ENCODE assay signal across 10 mouse cellular contexts in genomic region chr13:13503695-13504386, GRCm38 (mm10).
A peak's percentile ranks its signal among the peaks of the same experiment; 100 is the strongest.
DNase-seq lines count a peak whose midpoint lies in the region; ATAC-seq and TF ChIP-seq lines count a peak whose summit lies in the region.
"Had no signal": no experiment of that assay in that cellular context is flagged by ENCODE, and none has a peak within 500 bp of the region (broad histone marks: within the 10 kb centered on the region; RNA-seq: fewer than 3 reads in every experiment).

No protein-coding gene starts in this region.

- no peak overlapping the region for H3K9ac ChIP-seq in lung, embryonic 14.5 days
- no peak overlapping the region for H3K9ac ChIP-seq in embryonic facial prominence, embryonic 15.5 days
- no peak overlapping the region for H3K9ac ChIP-seq in midbrain, postnatal 0 days (replicated peaks; ENCODE audit: low read length, poor library complexity, severe bottlenecking)
- H3K9ac ChIP-seq in neural tube, embryonic 15.5 days (replicated peaks): no peak overlapping the region

- H3K4me1 ChIP-seq in lung, embryonic 14.5 days (ENCODE audit: insufficient read depth): no peaks in the 10 kb centered on the region
- H3K4me1 ChIP-seq in embryonic facial prominence, embryonic 15.5 days: no peaks in the 10 kb centered on the region
- H3K4me1 ChIP-seq in midbrain, postnatal 0 days (ENCODE audit: insufficient read depth, low read length): no peaks in the 10 kb centered on the region
- H3K4me1 ChIP-seq in neural tube, embryonic 15.5 days: no peaks in the 10 kb centered on the region

- H3K27ac ChIP-seq in lung, embryonic 14.5 days (ENCODE audit: low read depth): peak overlapping the region; percentile 8
- peak overlapping the region; percentile 30 for H3K27ac ChIP-seq in embryonic facial prominence, embryonic 15.5 days (replicated peaks)
- no peak overlapping the region for H3K27ac ChIP-seq in midbrain, postnatal 0 days (ENCODE audit: low read depth, low read length)
- H3K27ac ChIP-seq in neural tube, embryonic 15.5 days (replicated peaks): no peak overlapping the region; the same call in 1 of the 2 replicates

- DNase-seq in lung, embryonic 14.5 days: peak; percentile 66
- no peak for DNase-seq in lung, postnatal 14 days
- peak; percentile 24 for DNase-seq in heart, postnatal 25 days (ENCODE audit: low spot score)
- DNase-seq in midbrain, postnatal 0 days (ENCODE audit: low spot score): peak; percentile 11
- no peak for DNase-seq in cerebellum, adult 11-12 months
- DNase-seq: cerebellum, adult 2 months; thymus, postnatal 25 days had no signal

- H3K36me3 ChIP-seq in lung, embryonic 14.5 days (ENCODE audit: insufficient read depth): peaks cover 67% of the 10 kb centered on the region
- H3K36me3 ChIP-seq in embryonic facial prominence, embryonic 15.5 days: peaks cover 20% of the 10 kb centered on the region
- no peaks in the 10 kb centered on the region for H3K36me3 ChIP-seq in midbrain, postnatal 0 days (ENCODE audit: insufficient read depth, low read length)
- no peaks in the 10 kb centered on the region for H3K36me3 ChIP-seq in neural tube, embryonic 15.5 days

- WGBS in lung, embryonic 14.5 days: 26% methylated on average over 4 of the region's 4 CpGs
- WGBS in embryonic facial prominence, embryonic 15.5 days: 42% methylated on average over 4 of the region's 4 CpGs
- WGBS in midbrain, postnatal 0 days: 48% methylated on average over 4 of the region's 4 CpGs
- 70% methylated on average over 4 of the region's 4 CpGs for WGBS in neural tube, embryonic 15.5 days

- no peaks in the 10 kb centered on the region for H3K9me3 ChIP-seq in lung, embryonic 14.5 days (ENCODE audit: low read depth, low read length)
- no peaks in the 10 kb centered on the region for H3K9me3 ChIP-seq in embryonic facial prominence, embryonic 15.5 days (replicated peaks)
- no peaks in the 10 kb centered on the region for H3K9me3 ChIP-seq in midbrain, postnatal 0 days (ENCODE audit: low read length)
- H3K9me3 ChIP-seq in neural tube, embryonic 15.5 days (replicated peaks): no peaks in the 10 kb centered on the region

- H3K27me3 ChIP-seq in lung, embryonic 14.5 days (ENCODE audit: insufficient read depth, low read length): no peaks in the 10 kb centered on the region
- H3K27me3 ChIP-seq in embryonic facial prominence, embryonic 15.5 days: no peaks in the 10 kb centered on the region
- H3K27me3 ChIP-seq in midbrain, postnatal 0 days (ENCODE audit: insufficient read depth, low read length): no peaks in the 10 kb centered on the region
- no peaks in the 10 kb centered on the region for H3K27me3 ChIP-seq in neural tube, embryonic 15.5 days (replicated peaks)

- ATAC-seq in lung, embryonic 14.5 days (ENCODE audit: insufficient read depth): peak; percentile 69; the same call in 1 of the 2 replicates
- ATAC-seq in embryonic facial prominence, embryonic 15.5 days (ENCODE audit: insufficient number of reproducible peaks, low FRiP score, low TSS enrichment, low read depth): no peak
- no peak for ATAC-seq in midbrain, postnatal 0 days (ENCODE audit: low FRiP score)
- no peak for ATAC-seq in neural tube, embryonic 15.5 days (ENCODE audit: low FRiP score)
- ATAC-seq: hindbrain, embryonic 16.5 days had no signal

- no peak overlapping the region for H3K4me2 ChIP-seq in lung, embryonic 14.5 days
- no peak overlapping the region for H3K4me2 ChIP-seq in embryonic facial prominence, embryonic 15.5 days (replicated peaks)
- H3K4me2 ChIP-seq in midbrain, postnatal 0 days (ENCODE audit: low read depth, low read length, poor library complexity, severe bottlenecking): no peak overlapping the region
- H3K4me2 ChIP-seq in neural tube, embryonic 15.5 days: no peak overlapping the region

- TF ChIP-seq CTCF in lung, embryonic 14.5 days (IDR thresholded peaks at IDR 0.05; ENCODE audit: low read depth): no peak
- no peak for TF ChIP-seq CTCF in midbrain, postnatal 0 days (IDR thresholded peaks at IDR 0.05)

- H3K4me3 ChIP-seq in lung, embryonic 14.5 days (ENCODE audit: low read depth, low read length): no peak overlapping the region
- H3K4me3 ChIP-seq in embryonic facial prominence, embryonic 15.5 days (replicated peaks): no peak overlapping the region
- no peak overlapping the region for H3K4me3 ChIP-seq in midbrain, postnatal 0 days (ENCODE audit: low read depth, low read length)
- no peak overlapping the region for H3K4me3 ChIP-seq in neural tube, embryonic 15.5 days (replicated peaks)

- intact Hi-C loops in heart, postnatal 25 days (cut with DNase I): no loop called here

Comparison
In these comparisons a context has a peak if more than half of its experiments do, and no peak if none do; other contexts are left out.
1. DNase-seq: peak in lung, embryonic 14.5 days (single experiment), heart, postnatal 25 days (single experiment) and midbrain, postnatal 0 days (single experiment); none in lung, postnatal 14 days (single experiment) and cerebellum, adult 11-12 months (single experiment).
2. H3K27ac ChIP-seq: peak in lung, embryonic 14.5 days (single experiment) and embryonic facial prominence, embryonic 15.5 days (single experiment); none in midbrain, postnatal 0 days (single experiment) and neural tube, embryonic 15.5 days (single experiment).